Comparison of ENCODE assay signal across 9 mouse cellular contexts in genomic region chr7:105411874-105412632, GRCm38 (mm10). TPM values are rescaled to one million over a fixed set of nuclear protein-coding genes. Genes with fewer than 3 reads are reported as not detected.
DNase-seq lines count a peak whose midpoint lies in the region; ATAC-seq and TF ChIP-seq lines count a peak whose summit lies in the region.
"Not testable (repeated sequence)": the region's sequence is repeated elsewhere in the genome, so short reads cannot be mapped to it uniquely, and the experiment has no call there.
"Had no signal": no experiment of that assay in that cellular context is flagged by ENCODE, and none has a peak within 500 bp of the region (broad histone marks: within the 10 kb centered on the region; RNA-seq: fewer than 3 reads in every experiment).

No protein-coding gene starts in this region.

- peak; percentile 76 for DNase-seq in adipocyte (ENCODE audit: low spot score)
- peak; percentile 50 to 86 for DNase-seq in cerebellum, postnatal 4 days (ENCODE audit: low spot score in 2 of 2)
- peak; percentile 69 for DNase-seq in gastrocnemius, adult 18-20 months (ENCODE audit: low spot score)
- peak; percentile 72 for DNase-seq in hindbrain, postnatal 0 days (ENCODE audit: low spot score)
- DNase-seq in layer of hippocampus, postnatal 25 days (ENCODE audit: extremely low spot score in 1 of 2, low spot score in 1 of 2): peak; percentile 83 to 96
- DNase-seq in right cerebral cortex, postnatal 10 days (ENCODE audit: low spot score in 2 of 2): peak; percentile 81 to 87
- peak; percentile 57 to 80 for DNase-seq in urinary bladder, postnatal 36 days (ENCODE audit: low spot score in 2 of 2)

- not testable (repeated sequence) for H3K4me3 ChIP-seq in hindbrain, postnatal 0 days (ENCODE audit: low read length)

- not testable (repeated sequence) for H3K9me3 ChIP-seq in hindbrain, postnatal 0 days (ENCODE audit: low read length)

- H3K36me3 ChIP-seq in hindbrain, postnatal 0 days (ENCODE audit: insufficient read depth, low read length): not testable (repeated sequence)

- TF ChIP-seq CTCF in hindbrain, postnatal 0 days (IDR thresholded peaks at IDR 0.05; ENCODE audit: low read depth): peak; percentile 92

- not testable (repeated sequence) for H3K9ac ChIP-seq in hindbrain, postnatal 0 days (replicated peaks; ENCODE audit: low read length)

- H3K27me3 ChIP-seq in hindbrain, postnatal 0 days (ENCODE audit: insufficient read depth, low read length): not testable (repeated sequence)

- not testable (repeated sequence) for H3K4me1 ChIP-seq in hindbrain, postnatal 0 days (ENCODE audit: insufficient read depth, low read length)

- ATAC-seq in hindbrain, postnatal 0 days: peak; percentile 33; the same call in 1 of the 2 replicates
- ATAC-seq in megakaryocyte, adult 5-6 weeks (ENCODE audit: poor library complexity, severe bottlenecking): peak; percentile 86

- not testable (repeated sequence) for H3K4me2 ChIP-seq in hindbrain, postnatal 0 days (ENCODE audit: low read depth, low read length)

- WGBS in hindbrain, postnatal 0 days: 61% methylated on average over 8 of the region's 8 CpGs

- not testable (repeated sequence) for H3K27ac ChIP-seq in hindbrain, postnatal 0 days

RNA-seq across cellular contexts. Expression of gene Cnga4, which starts 7.7 kb away (rescaled TPM):
- total RNA-seq in gastrocnemius, adult 18-20 months (2021): not detected
- 0.21 TPM in 1 of 2 replicates, not detected in the other for total RNA-seq in hindbrain, postnatal 0 days (2014; rRNA removed)
- 0.08 and 0.14 TPM in 2 replicates for polyA plus RNA-seq in hindbrain, postnatal 0 days (2015; fragmentation: Nextera tagmentation; extraction: Ambion mirVana)
- total RNA-seq in layer of hippocampus, postnatal 25 days (2021): under 1 TPM; 0.52 to 0.66 TPM
- 0.25 TPM in 1 of 2 replicates, not detected in the other for total RNA-seq in megakaryocyte, adult 5-6 weeks (2015)
- total RNA-seq in megakaryocyte, adult 5-6 weeks (2017): not detected in 2 replicates

RNA-seq across cellular contexts. Expression of gene Fam160a2, which starts 12.2 kb away (rescaled TPM):
- 10 to 100 TPM; 11.0 to 12.2 TPM for total RNA-seq in gastrocnemius, adult 18-20 months (2021)
- total RNA-seq in hindbrain, postnatal 0 days (2014; rRNA removed): 48.0 and 48.8 TPM in 2 replicates
- polyA plus RNA-seq in hindbrain, postnatal 0 days (2015; fragmentation: Nextera tagmentation; extraction: Ambion mirVana): 30.7 and 33.4 TPM in 2 replicates
- 10 to 100 TPM; 52.9 to 66.4 TPM for total RNA-seq in layer of hippocampus, postnatal 25 days (2021)
- total RNA-seq in megakaryocyte, adult 5-6 weeks (2015): 36.2 and 39.6 TPM in 2 replicates
- total RNA-seq in megakaryocyte, adult 5-6 weeks (2017): 23.9 and 26.1 TPM in 2 replicates

RNA-seq across cellular contexts. Expression of gene Cckbr, which starts 13.5 kb away (rescaled TPM):
- not detected for total RNA-seq in gastrocnemius, adult 18-20 months (2021)
- 10.7 and 14.2 TPM in 2 replicates for total RNA-seq in hindbrain, postnatal 0 days (2014; rRNA removed)
- polyA plus RNA-seq in hindbrain, postnatal 0 days (2015; fragmentation: Nextera tagmentation; extraction: Ambion mirVana): 5.3 TPM in 2 replicates
- total RNA-seq in layer of hippocampus, postnatal 25 days (2021): 1 to 10 TPM; 6.3 to 9.6 TPM
- total RNA-seq in megakaryocyte, adult 5-6 weeks (2015): not detected in 2 replicates
- not detected in 2 replicates for total RNA-seq in megakaryocyte, adult 5-6 weeks (2017)

RNA-seq across cellular contexts. Expression of gene Gm5901, which starts 37.2 kb away (rescaled TPM):
- not detected for total RNA-seq in gastrocnemius, adult 18-20 months (2021)
- not detected in 2 replicates for total RNA-seq in hindbrain, postnatal 0 days (2014; rRNA removed)
- polyA plus RNA-seq in hindbrain, postnatal 0 days (2015; fragmentation: Nextera tagmentation; extraction: Ambion mirVana): 0.44 TPM in 1 of 2 replicates, not detected in the other
- not detected for total RNA-seq in layer of hippocampus, postnatal 25 days (2021)
- 0.20 TPM in 1 of 2 replicates, not detected in the other for total RNA-seq in megakaryocyte, adult 5-6 weeks (2015)
- total RNA-seq in megakaryocyte, adult 5-6 weeks (2017): 0.73 TPM in 1 of 2 replicates, not detected in the other
- polyA plus RNA-seq: hindbrain, embryonic 15.5 days had no signal

RNA-seq across cellular contexts. Expression of gene Olfr692, which starts 44.0 kb away (rescaled TPM):
- not detected for total RNA-seq in gastrocnemius, adult 18-20 months (2021)
- total RNA-seq in hindbrain, postnatal 0 days (2014; rRNA removed): not detected in 2 replicates
- polyA plus RNA-seq in hindbrain, postnatal 0 days (2015; fragmentation: Nextera tagmentation; extraction: Ambion mirVana): not detected in 2 replicates
- not detected for total RNA-seq in layer of hippocampus, postnatal 25 days (2021)
- total RNA-seq in megakaryocyte, adult 5-6 weeks (2015): not detected in 2 replicates
- not detected in 2 replicates for total RNA-seq in megakaryocyte, adult 5-6 weeks (2017)
- polyA plus RNA-seq: hindbrain, embryonic 15.5 days had no signal

Comparison
In these comparisons a context has a peak if more than half of its experiments do, and no peak if none do; other contexts are left out.
1. RNA of gene Cckbr, which starts 13.5 kb away (total RNA-seq): 10.7 to 14.2 TPM in hindbrain, postnatal 0 days and 6.3 to 9.6 TPM in layer of hippocampus, postnatal 25 days; not detected in gastrocnemius, adult 18-20 months and not detected in megakaryocyte, adult 5-6 weeks; every median in the first group is over 4 times any median in the second.
2. Peak in every context shown above with its lines, with median percentiles within 50 percentile points of each other: DNase-seq.